Mouse (Mus musculus): ENCODE results near the gene Adgrb3. TPM values are rescaled to one million over a fixed set of nuclear protein-coding genes. Genes with fewer than 3 reads are reported as not detected.

The Adgrb3 gene
- polyA plus RNA-seq, 1 experiment: 54.2 TPM

- TF ChIP-seq POLR2A (IDR thresholded peaks at IDR 0.05; ENCODE audit: extremely low read depth, insufficient read depth, low read length) (no peak), CTCF (IDR thresholded peaks at IDR 0.05; ENCODE audit: extremely low read depth, insufficient read depth, low read length) (no peak)
- no peaks in the 10 kb centered on the region for H3K4me1 ChIP-seq (ENCODE audit: control insufficient read depth, insufficient read depth, low read length)
- H3K27ac ChIP-seq (ENCODE audit: insufficient read depth, low read length): no peak overlapping the region
- H3K4me3 ChIP-seq (ENCODE audit: insufficient read depth, low read length): no peak overlapping the region
Measured at GRCm38 (mm10) chr1:25310066-25310465, 519.4 kb downstream of the Adgrb3 start.

GRCm38 (mm10) chr1:25281471-25281870, 548.0 kb downstream of the Adgrb3 start:
- Histone ChIP-seq H3K4me3 (ENCODE audit: insufficient read depth, low read length) (no peak overlapping the region), H3K27ac (ENCODE audit: insufficient read depth, low read length) (no peak overlapping the region), H3K4me1 (ENCODE audit: control insufficient read depth, insufficient read depth, low read length) (no peaks in the 10 kb centered on the region)
- TF ChIP-seq CTCF (IDR thresholded peaks at IDR 0.05; ENCODE audit: extremely low read depth, insufficient read depth, low read length) (no peak), POLR2A (IDR thresholded peaks at IDR 0.05; ENCODE audit: extremely low read depth, insufficient read depth, low read length) (no peak)

- no peak overlapping the region for H3K27ac ChIP-seq (ENCODE audit: insufficient read depth, low read length)
- no peak overlapping the region for H3K4me3 ChIP-seq (ENCODE audit: insufficient read depth, low read length)
- H3K4me1 ChIP-seq (ENCODE audit: control insufficient read depth, insufficient read depth, low read length): no peaks in the 10 kb centered on the region
- TF ChIP-seq POLR2A (IDR thresholded peaks at IDR 0.05; ENCODE audit: extremely low read depth, insufficient read depth, low read length): no peak
- TF ChIP-seq CTCF (IDR thresholded peaks at IDR 0.05; ENCODE audit: extremely low read depth, insufficient read depth, low read length): no peak
Measured at GRCm38 (mm10) chr1:25250562-25250961, 578.9 kb downstream of the Adgrb3 start.

- Histone ChIP-seq H3K4me1 (ENCODE audit: control insufficient read depth, insufficient read depth, low read length) (no peaks in the 10 kb centered on the region), H3K4me3 (ENCODE audit: insufficient read depth, low read length) (no peak overlapping the region), H3K27ac (ENCODE audit: insufficient read depth, low read length) (no peak overlapping the region)
- TF ChIP-seq CTCF (IDR thresholded peaks at IDR 0.05; ENCODE audit: extremely low read depth, insufficient read depth, low read length): no peak
- TF ChIP-seq POLR2A (IDR thresholded peaks at IDR 0.05; ENCODE audit: extremely low read depth, insufficient read depth, low read length): no peak
Measured at GRCm38 (mm10) chr1:25242436-25242835, 587.1 kb downstream of the Adgrb3 start.

GRCm38 (mm10) chr1:25229245-25229750, 600.2 kb downstream of the Adgrb3 start:
- peak overlapping the region; percentile 71 for H3K27ac ChIP-seq (ENCODE audit: insufficient read depth, low read length)
- H3K4me1 ChIP-seq (ENCODE audit: control insufficient read depth, insufficient read depth, low read length): no peaks in the 10 kb centered on the region
- TF ChIP-seq CTCF (IDR thresholded peaks at IDR 0.05; ENCODE audit: extremely low read depth, insufficient read depth, low read length) (no peak), POLR2A (IDR thresholded peaks at IDR 0.05; ENCODE audit: extremely low read depth, insufficient read depth, low read length) (no peak)
- H3K4me3 ChIP-seq (ENCODE audit: insufficient read depth, low read length): peak overlapping the region; percentile 86

- H3K27ac ChIP-seq (ENCODE audit: insufficient read depth, low read length): peak overlapping the region; percentile 71
- H3K4me3 ChIP-seq (ENCODE audit: insufficient read depth, low read length): peak overlapping the region; percentile 86
- no peaks in the 10 kb centered on the region for H3K4me1 ChIP-seq (ENCODE audit: control insufficient read depth, insufficient read depth, low read length)
- TF ChIP-seq CTCF (IDR thresholded peaks at IDR 0.05; ENCODE audit: extremely low read depth, insufficient read depth, low read length) (no peak), POLR2A (IDR thresholded peaks at IDR 0.05; ENCODE audit: extremely low read depth, insufficient read depth, low read length) (peak; percentile 45; the same call in 1 of the 2 replicates)
Measured at GRCm38 (mm10) chr1:25228381-25229244, 600.9 kb downstream of the Adgrb3 start.

- Histone ChIP-seq H3K4me1 (ENCODE audit: control insufficient read depth, insufficient read depth, low read length) (no peaks in the 10 kb centered on the region), H3K27ac (ENCODE audit: insufficient read depth, low read length) (peak overlapping the region; percentile 71), H3K4me3 (ENCODE audit: insufficient read depth, low read length) (peak overlapping the region; percentile 86)
- TF ChIP-seq POLR2A (IDR thresholded peaks at IDR 0.05; ENCODE audit: extremely low read depth, insufficient read depth, low read length) (no peak), CTCF (IDR thresholded peaks at IDR 0.05; ENCODE audit: extremely low read depth, insufficient read depth, low read length) (no peak)
Measured at GRCm38 (mm10) chr1:25227880-25228279, 601.6 kb downstream of the Adgrb3 start.

- Histone ChIP-seq H3K4me3 (ENCODE audit: insufficient read depth, low read length) (no peak overlapping the region), H3K4me1 (ENCODE audit: control insufficient read depth, insufficient read depth, low read length) (no peaks in the 10 kb centered on the region; the same call in 1 of the 2 replicates), H3K27ac (ENCODE audit: insufficient read depth, low read length) (no peak overlapping the region)
- TF ChIP-seq POLR2A (IDR thresholded peaks at IDR 0.05; ENCODE audit: extremely low read depth, insufficient read depth, low read length): no peak
- TF ChIP-seq CTCF (IDR thresholded peaks at IDR 0.05; ENCODE audit: extremely low read depth, insufficient read depth, low read length): no peak
Measured at GRCm38 (mm10) chr1:25204636-25205035, 624.9 kb downstream of the Adgrb3 start.

- H3K4me1 ChIP-seq (ENCODE audit: control insufficient read depth, insufficient read depth, low read length): no peaks in the 10 kb centered on the region; the same call in none of the 2 replicates
- H3K4me3 ChIP-seq (ENCODE audit: insufficient read depth, low read length): no peak overlapping the region
- TF ChIP-seq POLR2A (IDR thresholded peaks at IDR 0.05; ENCODE audit: extremely low read depth, insufficient read depth, low read length) (no peak), CTCF (IDR thresholded peaks at IDR 0.05; ENCODE audit: extremely low read depth, insufficient read depth, low read length) (no peak)
- H3K27ac ChIP-seq (ENCODE audit: insufficient read depth, low read length): no peak overlapping the region
Measured at GRCm38 (mm10) chr1:25199392-25199791, 630.1 kb downstream of the Adgrb3 start.

- no peak for TF ChIP-seq CTCF (IDR thresholded peaks at IDR 0.05; ENCODE audit: extremely low read depth, insufficient read depth, low read length)
- TF ChIP-seq POLR2A (IDR thresholded peaks at IDR 0.05; ENCODE audit: extremely low read depth, insufficient read depth, low read length): no peak
- Histone ChIP-seq H3K4me1 (ENCODE audit: control insufficient read depth, insufficient read depth, low read length) (peaks cover 2% of the 10 kb centered on the region; the same call in 1 of the 2 replicates), H3K27ac (ENCODE audit: insufficient read depth, low read length) (no peak overlapping the region; the same call in 1 of the 2 replicates), H3K4me3 (ENCODE audit: insufficient read depth, low read length) (no peak overlapping the region)
Measured at GRCm38 (mm10) chr1:25191986-25192385, 637.5 kb downstream of the Adgrb3 start.

Data from cortical plate, adult 2 months (tissue).